Mouse (Mus musculus): ENCODE results near the gene Rftn2.

- TF ChIP-seq GATA1 (IDR thresholded peaks at IDR 0.05; ENCODE audit: borderline replicate concordance, low read length), result no peak
- no peak for TF ChIP-seq FLI1 (IDR thresholded peaks at IDR 0.05; ENCODE audit: low read length)
Observed at GRCm38 (mm10) chr1:55210202-55210965, 16.2 kb downstream of the Rftn2 start.
